Mouse (Mus musculus) ES-E14 (cell line): Measurements from ENCODE around the gene Sstr5. TPM values are rescaled to one million over a fixed set of nuclear protein-coding genes. Genes with fewer than 3 reads are reported as not detected.

ENCODE experiments used
- DNase-seq: peaks from one replicate; pipeline ENCODE4 v3.0.0-alpha.2; 2013; ENCODE audit warnings: low read depth, low spot score
- H3K27ac ChIP-seq: 2 replicates; pipeline ENCODE4 v1.5.1; 2012; ENCODE audit warnings: low read depth, mild to moderate bottlenecking, low read length, moderate library complexity, mixed read lengths; ENCODE audit not compliant: poor library complexity, insufficient read depth, severe bottlenecking
- H3K36me3 ChIP-seq: 2 replicates; pipeline ENCODE4 v1.6.1; 2012; ENCODE audit warnings: mild to moderate bottlenecking, low read length, moderate library complexity, mixed read lengths; ENCODE audit not compliant: control insufficient read depth, poor library complexity, insufficient read depth, severe bottlenecking
- H3K4me1 ChIP-seq, 2 experiments: fragments of 150-350 bp in 1 of 2; sonication (generic) in 1 of 2; 2 replicates each; pipeline ENCODE4 v1.6.1; 2012; ENCODE audit warnings: low read length in 2 of 2, mild to moderate bottlenecking in 1 of 2, mixed read lengths in 1 of 2; ENCODE audit not compliant: control insufficient read depth in 2 of 2, insufficient read depth in 2 of 2, poor library complexity in 1 of 2
- H3K4me3 ChIP-seq, 2 experiments: fragments of 150-350 bp in 1 of 2; sonication (generic) in 1 of 2; 2 replicates each; pipeline ENCODE4 v1.5.1; 2012; ENCODE audit warnings: low read length in 2 of 2, low read depth in 1 of 2, mild to moderate bottlenecking in 1 of 2, mixed read lengths in 1 of 2; ENCODE audit not compliant: insufficient read depth in 1 of 2, poor library complexity in 1 of 2, severe bottlenecking in 1 of 2
- H3K9ac ChIP-seq: 2 replicates; pipeline ENCODE4 v1.6.1; 2012; ENCODE audit warnings: low read depth, mild to moderate bottlenecking, low read length, mixed read lengths; ENCODE audit not compliant: poor library complexity, insufficient read depth, severe bottlenecking
- H3K9me3 ChIP-seq: fragments of 150-350 bp; sonication (generic); 2 replicates; pipeline ENCODE4 v1.6.1; 2012; ENCODE audit warnings: low read depth, mild to moderate bottlenecking, low read length; ENCODE audit not compliant: control insufficient read depth, insufficient read depth
- CHD2 ChIP-seq: IDR thresholded peaks from 2 replicates; pipeline ENCODE4 v1.6.1; 2014; ENCODE audit warnings: mild to moderate bottlenecking, low read depth, low read length, inconsistent platforms
- HCFC1 ChIP-seq: IDR thresholded peaks from 2 replicates; pipeline ENCODE4 v1.6.1; 2012; ENCODE audit warnings: low read length, inconsistent platforms, borderline replicate concordance; ENCODE audit not compliant: insufficient read depth
- MAFK ChIP-seq: IDR thresholded peaks from 2 replicates; pipeline ENCODE4 v1.6.1; 2014; ENCODE audit warnings: mild to moderate bottlenecking, low read depth, low read length, inconsistent platforms; ENCODE audit not compliant: insufficient read depth
- ZC3H11A ChIP-seq: IDR thresholded peaks from 2 replicates; pipeline ENCODE4 v1.6.1; 2012; ENCODE audit warnings: low read depth, mild to moderate bottlenecking, inconsistent platforms, low read length, borderline replicate concordance
- ZNF384 ChIP-seq: IDR thresholded peaks from 2 replicates; pipeline ENCODE4 v1.6.1; 2012; ENCODE audit warnings: low read depth, low read length, inconsistent platforms
- in situ Hi-C, 2 experiments: fragments of 600-800 bp; cut with MboI; formaldehyde crosslinking; loops; one replicate each; pipeline ENCODE4 v1.15.1; 2025; ENCODE audit warnings: low sequenced_read_pairs in 2 of 2, inconsistent platforms in 1 of 2; ENCODE audit not compliant: unreplicated experiment in 2 of 2
- total RNA-seq: library from RNA; depleted of rRNA; stranded (reverse); fragments of 300-350 nt; gene quantifications from 2 replicates; pipeline ENCODE4 v1.2.3, GENCODE M21; 2012

Gene Sstr5
- total RNA-seq, 1 experiment, result 1.3 TPM

- H3K4me1 ChIP-seq, result peaks cover 0 to 5% of the 10 kb centered on the region in 2 experiments; a peak in 1 of 4 replicates
- no peaks in the 10 kb centered on the region; the same call in 1 of the 2 replicates for H3K36me3 ChIP-seq
- DNase-seq, result peak; percentile 57
- no peak overlapping the region for H3K4me3 ChIP-seq
- TF ChIP-seq ZNF384 (no peak), CHD2 (no peak)
- H3K9me3 ChIP-seq, result no peaks in the 10 kb centered on the region
- H3K9ac ChIP-seq, result no peak overlapping the region
- H3K27ac ChIP-seq, result no peak overlapping the region
- in situ Hi-C loops, result no loop called here
Measured at GRCm38 (mm10) chr17:25508860-25509577, 11.9 kb upstream of the Sstr5 start.

GRCm38 (mm10) chr17:25507799-25508198, 10.7 kb upstream of the Sstr5 start:
- H3K4me1 ChIP-seq, result peaks cover 0 to 3% of the 10 kb centered on the region in 2 experiments; a peak in 1 of 4 replicates
- H3K9me3 ChIP-seq, result no peaks in the 10 kb centered on the region
- H3K36me3 ChIP-seq, result no peaks in the 10 kb centered on the region; the same call in 1 of the 2 replicates
- in situ Hi-C loops, result no loop called here
- no peak for TF ChIP-seq ZNF384
- TF ChIP-seq HCFC1, result no peak
- peak; percentile 79; the same call in 1 of the 2 replicates for TF ChIP-seq ZC3H11A
- no peak for TF ChIP-seq MAFK
- no peak for TF ChIP-seq CHD2
- H3K27ac ChIP-seq, result no peak overlapping the region
- no peak overlapping the region for H3K4me3 ChIP-seq
- no peak overlapping the region for H3K9ac ChIP-seq
- DNase-seq, result peak; percentile 58

- Histone ChIP-seq H3K4me3 (no peak overlapping the region), H3K4me1 (no peaks in the 10 kb centered on the region), H3K36me3 (no peaks in the 10 kb centered on the region), H3K9me3 (no peaks in the 10 kb centered on the region), H3K9ac (no peak overlapping the region), H3K27ac (no peak overlapping the region)
- DNase-seq, result no peak
- in situ Hi-C loops, result no loop called here
- TF ChIP-seq CHD2 (no peak), MAFK (no peak), ZNF384 (no peak), HCFC1 (no peak), ZC3H11A (no peak)
Measured at GRCm38 (mm10) chr17:25502599-25502998, 5.5 kb upstream of the Sstr5 start.

GRCm38 (mm10) chr17:25482092-25482491, 15.0 kb downstream of the Sstr5 start:
- H3K4me1 ChIP-seq, result no peaks in the 10 kb centered on the region
- no peak for DNase-seq
- H3K36me3 ChIP-seq, result no peaks in the 10 kb centered on the region
- TF ChIP-seq ZC3H11A, result no peak
- no peak for TF ChIP-seq ZNF384
- no peak for TF ChIP-seq HCFC1
- no peak for TF ChIP-seq CHD2
- no peak for TF ChIP-seq MAFK
- H3K27ac ChIP-seq, result no peak overlapping the region
- H3K4me3 ChIP-seq, result no peak overlapping the region
- no peaks in the 10 kb centered on the region for H3K9me3 ChIP-seq
- no peak overlapping the region for H3K9ac ChIP-seq
- in situ Hi-C loops, result no loop called here

GRCm38 (mm10) chr17:25480820-25481219, 16.3 kb downstream of the Sstr5 start:
- in situ Hi-C loops, result no loop called here
- Histone ChIP-seq H3K9me3 (no peaks in the 10 kb centered on the region), H3K27ac (no peak overlapping the region), H3K9ac (no peak overlapping the region), H3K4me3 (no peak overlapping the region), H3K4me1 (no peaks in the 10 kb centered on the region), H3K36me3 (no peaks in the 10 kb centered on the region)
- TF ChIP-seq MAFK (no peak), ZNF384 (no peak), CHD2 (no peak), ZC3H11A (no peak), HCFC1 (no peak)
- no peak for DNase-seq
